Mouse (Mus musculus): Measurements from ENCODE around the gene Nudt2. TPM values are rescaled to one million over a fixed set of nuclear protein-coding genes. Genes with fewer than 3 reads are reported as not detected.

Gene Nudt2
- polyA plus RNA-seq (2012; rRNA removed) = 43.1 and 49.1 TPM in 2 replicates

GRCm38 (mm10) chr4:41464345-41465286, at the start of gene Nudt2, which contains the start of gene Kif24:
Nudt2 (plus strand) TSS chr4:41465151.
Kif24 (minus strand) TSS chr4:41464887.

GRCm38 (mm10) chr4:41502986-41503412, 38.0 kb downstream of the Nudt2 start, which contains the start of gene AI464131:
AI464131 (minus strand) TSS chr4:41503076.

GRCm38 (mm10) chr4:41517233-41517632, 52.3 kb downstream of the Nudt2 start, which contains the start of gene 1110017D15Rik:
1110017D15Rik (minus strand) TSS chr4:41517333.

Other genes starting within 250 kb of the Nudt2 start
- 52.7 and 59.7 TPM in 2 replicates for gene Ubap2, start 190.0 kb upstream of the Nudt2 start, polyA plus RNA-seq (2012; rRNA removed)
- gene Dcaf12, start 150.3 kb upstream of the Nudt2 start, polyA plus RNA-seq (2012; rRNA removed) = 47.7 and 50.4 TPM in 2 replicates
- gene Ubap1, start 116.2 kb upstream of the Nudt2 start, polyA plus RNA-seq (2012; rRNA removed) = 52.9 and 56.0 TPM in 2 replicates
- 4.3 and 5.0 TPM in 2 replicates for gene Kif24, start 264 bp upstream of the Nudt2 start, polyA plus RNA-seq (2012; rRNA removed)
- 4.6 and 6.7 TPM in 2 replicates for gene AI464131, start 37.9 kb downstream of the Nudt2 start, polyA plus RNA-seq (2012; rRNA removed)
- gene 1110017D15Rik, start 52.2 kb downstream of the Nudt2 start, polyA plus RNA-seq (2012; rRNA removed) = 8.3 and 11.9 TPM in 2 replicates
- 75.4 and 86.6 TPM in 2 replicates for gene Fam219a, start 104.4 kb downstream of the Nudt2 start, polyA plus RNA-seq (2012; rRNA removed)
- 2.3 and 2.9 TPM in 2 replicates for gene Dnaic1, start 104.6 kb downstream of the Nudt2 start, polyA plus RNA-seq (2012; rRNA removed)
- 86.9 and 96.7 TPM in 2 replicates for gene Enho, start 175.2 kb downstream of the Nudt2 start, polyA plus RNA-seq (2012; rRNA removed)
- gene Cntfr, start 231.9 kb downstream of the Nudt2 start, polyA plus RNA-seq (2012; rRNA removed) = 63.3 and 84.9 TPM in 2 replicates
- gene Il11ra1, start 234.8 kb downstream of the Nudt2 start, polyA plus RNA-seq (2012; rRNA removed) = 34.2 and 80.9 TPM in 2 replicates
- 56.4 and 56.9 TPM in 2 replicates for gene Rpp25l, start 248.4 kb downstream of the Nudt2 start, polyA plus RNA-seq (2012; rRNA removed)